Mouse (Mus musculus) heart, embryonic 11.5 days (tissue): ENCODE measurements around the gene Dapk2. TPM values are rescaled to one million over a fixed set of nuclear protein-coding genes. Genes with fewer than 3 reads are reported as not detected.

ENCODE experiments used
- ATAC-seq: fragments of 200-750 bp; cut with Nextera tagmentation; replicated peaks from 2 replicates; pipeline ENCODE4 v1.8.0; 2017; ENCODE audit warnings: moderate library complexity; ENCODE audit not compliant: insufficient number of reproducible peaks, low FRiP score, low TSS enrichment
- H3K27ac ChIP-seq: fragments of 300-500 bp; sonication (generic); 2 replicates; pipeline ENCODE4 v1.5.1; 2014; ENCODE audit warnings: mild to moderate bottlenecking, low read depth, low read length
- H3K27me3 ChIP-seq: fragments of 300-500 bp; sonication (generic); 2 replicates; pipeline ENCODE4 v1.6.1; 2014; ENCODE audit warnings: mild to moderate bottlenecking, low read length, mixed read lengths; ENCODE audit not compliant: control insufficient read depth, insufficient read depth
- H3K36me3 ChIP-seq: fragments of 300-500 bp; sonication (generic); 2 replicates; pipeline ENCODE4 v1.6.1; 2014; ENCODE audit warnings: mild to moderate bottlenecking, low read length, moderate library complexity, mixed read lengths; ENCODE audit not compliant: control insufficient read depth, insufficient read depth
- H3K4me1 ChIP-seq: fragments of 300-500 bp; sonication (generic); 2 replicates; pipeline ENCODE4 v1.6.1; 2014; ENCODE audit warnings: low read length; ENCODE audit not compliant: control insufficient read depth, insufficient read depth
- H3K4me2 ChIP-seq: fragments of 300-500 bp; sonication (generic); 2 replicates; pipeline ENCODE4 v1.6.1; 2014; ENCODE audit warnings: mild to moderate bottlenecking, moderate library complexity
- H3K4me3 ChIP-seq: fragments of 300-500 bp; sonication (generic); 2 replicates; pipeline ENCODE4 v1.5.1; 2014; ENCODE audit warnings: low read depth, low read length
- H3K9ac ChIP-seq: fragments of 300-500 bp; sonication (generic); 2 replicates; pipeline ENCODE4 v1.6.1; 2014; ENCODE audit warnings: mild to moderate bottlenecking, low read depth, low read length, moderate library complexity
- H3K9me3 ChIP-seq: fragments of 300-500 bp; sonication (generic); replicated peaks from 2 replicates; pipeline ENCODE4 v1.6.1; 2016; ENCODE audit warnings: low read length; ENCODE audit not compliant: control insufficient read depth
- WGBS: fragments of 180-500 bp; shearing (Covaris S2); extraction: QIAGEN DNeasy Blood & Tissue Kit; methylation state at CpG from one replicate; pipeline ENCODE4 v1.1.7; 2014; ENCODE audit not compliant: insufficient replicate concordance; 5-methylcytosine and 5-hydroxymethylcytosine counted together
- polyA plus RNA-seq: library from polyadenylated mRNA; unstranded; fragments of >200 nt; fragmentation: Nextera tagmentation; extraction: Ambion mirVana; gene quantifications from 2 replicates; pipeline ENCODE4 v1.2.1, GENCODE M21; 2014

The Dapk2 gene
- polyA plus RNA-seq = 9.8 and 11.2 TPM in 2 replicates

GRCm38 (mm10) chr9:66157958-66158830, at the start of gene Dapk2:
TSS of gene Dapk2 (plus strand) at chr9:66158223.
- 2% methylated on average over 58 of the region's 58 CpGs for WGBS
- H3K27ac ChIP-seq = 0 out of 2 replicates have a peak within 1 kb of the TSS, but pooled peaks have one; percentile 24
- peak; percentile 87 for ATAC-seq

GRCm38 (mm10) chr9:66109574-66109973, 48.4 kb upstream of the Dapk2 start:
- WGBS = 98% methylated on average over 1 of the region's 1 CpGs
- H3K36me3 ChIP-seq = peaks cover 7% of the 10 kb centered on the region
- no peak for ATAC-seq
- no peak overlapping the region for H3K4me3 ChIP-seq
- H3K4me1 ChIP-seq = no peaks in the 10 kb centered on the region
- H3K9me3 ChIP-seq = no peaks in the 10 kb centered on the region
- no peak overlapping the region for H3K27ac ChIP-seq
- no peak overlapping the region for H3K9ac ChIP-seq
- H3K4me2 ChIP-seq = no peak overlapping the region
- H3K27me3 ChIP-seq = no peaks in the 10 kb centered on the region

More at GRCm38 (mm10) chr9:66157958-66158830, at the start of gene Dapk2:
- Histone ChIP-seq H3K4me3 (peak within 1 kb of the TSS; percentile 58), H3K9me3 (no peaks in the 10 kb centered on the region), H3K9ac (peak within 1 kb of the TSS; percentile 78), H3K27me3 (peaks cover 11% of the 10 kb centered on the region), H3K4me2 (peak within 1 kb of the TSS; percentile 85), H3K36me3 (no peaks in the 10 kb centered on the region), H3K4me1 (no peaks in the 10 kb centered on the region; the same call in 1 of the 2 replicates)

GRCm38 (mm10) chr9:66110126-66110525, 47.9 kb upstream of the Dapk2 start:
- H3K36me3 ChIP-seq = peaks cover 3% of the 10 kb centered on the region
- H3K27me3 ChIP-seq = no peaks in the 10 kb centered on the region
- no peak overlapping the region for H3K27ac ChIP-seq
- no peak overlapping the region for H3K4me2 ChIP-seq
- no peak overlapping the region for H3K4me3 ChIP-seq
- 63% methylated on average over 8 of the region's 8 CpGs for WGBS
- H3K9ac ChIP-seq = no peak overlapping the region
- H3K9me3 ChIP-seq = no peaks in the 10 kb centered on the region
- ATAC-seq = no peak
- H3K4me1 ChIP-seq = no peaks in the 10 kb centered on the region

- no peak overlapping the region for H3K4me3 ChIP-seq
- H3K4me1 ChIP-seq = no peaks in the 10 kb centered on the region
- H3K9ac ChIP-seq = no peak overlapping the region
- no peak overlapping the region for H3K4me2 ChIP-seq
- H3K36me3 ChIP-seq = peaks cover 3% of the 10 kb centered on the region; the same call in 1 of the 2 replicates
- H3K27ac ChIP-seq = no peak overlapping the region
- no peak for ATAC-seq
- no peaks in the 10 kb centered on the region for H3K27me3 ChIP-seq
- 80% methylated on average over 8 of the region's 8 CpGs for WGBS
- no peaks in the 10 kb centered on the region for H3K9me3 ChIP-seq
These were observed 47.2 kb upstream of the Dapk2 start for GRCm38 (mm10) chr9:66110611-66111379.

- 81% methylated on average over 3 of the region's 3 CpGs for WGBS
- H3K4me2 ChIP-seq = no peak overlapping the region
- H3K4me3 ChIP-seq = no peak overlapping the region
- H3K9ac ChIP-seq = no peak overlapping the region
- H3K9me3 ChIP-seq = no peaks in the 10 kb centered on the region
- H3K27ac ChIP-seq = no peak overlapping the region
- no peak for ATAC-seq
- H3K4me1 ChIP-seq = no peaks in the 10 kb centered on the region
- no peaks in the 10 kb centered on the region for H3K27me3 ChIP-seq
- H3K36me3 ChIP-seq = peaks cover 3% of the 10 kb centered on the region; the same call in 1 of the 2 replicates
These were observed 43.7 kb upstream of the Dapk2 start for GRCm38 (mm10) chr9:66114341-66114740.

GRCm38 (mm10) chr9:66116890-66117289, 41.1 kb upstream of the Dapk2 start:
- WGBS = 59% methylated on average over 8 of the region's 8 CpGs

GRCm38 (mm10) chr9:66119498-66119897, 38.5 kb upstream of the Dapk2 start:
- H3K36me3 ChIP-seq = no peaks in the 10 kb centered on the region
- no peak for ATAC-seq
- no peak overlapping the region for H3K4me3 ChIP-seq
- no peaks in the 10 kb centered on the region for H3K9me3 ChIP-seq
- H3K27me3 ChIP-seq = no peaks in the 10 kb centered on the region
- WGBS = 90% methylated on average over 2 of the region's 2 CpGs
- H3K4me1 ChIP-seq = peaks cover 6% of the 10 kb centered on the region; the same call in 1 of the 2 replicates
- H3K27ac ChIP-seq = no peak overlapping the region
- no peak overlapping the region for H3K9ac ChIP-seq
- H3K4me2 ChIP-seq = no peak overlapping the region

More at GRCm38 (mm10) chr9:66116890-66117289, 41.1 kb upstream of the Dapk2 start:
- Histone ChIP-seq H3K27ac (no peak overlapping the region), H3K4me1 (no peaks in the 10 kb centered on the region), H3K9ac (no peak overlapping the region), H3K4me3 (no peak overlapping the region), H3K9me3 (no peaks in the 10 kb centered on the region), H3K27me3 (no peaks in the 10 kb centered on the region), H3K4me2 (no peak overlapping the region), H3K36me3 (peaks cover 3% of the 10 kb centered on the region; the same call in 1 of the 2 replicates)
- ATAC-seq = no peak

- Histone ChIP-seq H3K36me3 (no peaks in the 10 kb centered on the region), H3K4me2 (no peak overlapping the region), H3K4me1 (peaks cover 7% of the 10 kb centered on the region), H3K4me3 (no peak overlapping the region), H3K27me3 (no peaks in the 10 kb centered on the region), H3K9ac (no peak overlapping the region), H3K27ac (no peak overlapping the region), H3K9me3 (no peaks in the 10 kb centered on the region)
- no peak for ATAC-seq
- 78% methylated on average over 4 of the region's 4 CpGs for WGBS
These were observed 37.9 kb upstream of the Dapk2 start for GRCm38 (mm10) chr9:66120106-66120505.
